Mouse (Mus musculus): Measurements from ENCODE around the gene Slc25a19. TPM values are rescaled to one million over a fixed set of nuclear protein-coding genes. Genes with fewer than 3 reads are reported as not detected.

Gene Slc25a19
- 34.3 and 38.7 TPM in 2 replicates for total RNA-seq (2014; rRNA removed)
- 51.1 and 51.7 TPM in 2 replicates for polyA plus RNA-seq (2015; fragmentation: Nextera tagmentation; extraction: Ambion mirVana)

- H3K27ac ChIP-seq (ENCODE audit: low read depth, low read length), result 0 out of 2 replicates have a peak within 1 kb of the TSS, but pooled peaks have one; percentile 36
- no peaks in the 10 kb centered on the region for H3K9me3 ChIP-seq (ENCODE audit: low read length)
- H3K4me3 ChIP-seq (ENCODE audit: low read depth, low read length), result peak within 1 kb of the TSS; percentile 74
- H3K4me1 ChIP-seq (ENCODE audit: insufficient read depth), result peaks cover 5% of the 10 kb centered on the region; the same call in 1 of the 2 replicates
- under 1% methylated on average over 47 of the region's 47 CpGs for WGBS
- H3K27me3 ChIP-seq (ENCODE audit: insufficient read depth, low read length), result no peaks in the 10 kb centered on the region
- DNase-seq (peak; percentile 98), ATAC-seq (peak; percentile 100)
- peaks cover 2% of the 10 kb centered on the region for H3K36me3 ChIP-seq (ENCODE audit: insufficient read depth)
- peak within 1 kb of the TSS; percentile 88 for H3K4me2 ChIP-seq (ENCODE audit: low read depth)
- H3K9ac ChIP-seq, result peak within 1 kb of the TSS; percentile 65
- TF ChIP-seq CTCF (IDR thresholded peaks at IDR 0.05; ENCODE audit: low read depth), result no peak
Measured at GRCm38 (mm10) chr11:115627705-115628464, at the start of gene Slc25a19. Gene Slc25a19, minus strand, starts transcription at chr11:115628295.

GRCm38 (mm10) chr11:115677511-115677910 lies 49.4 kb upstream of the Slc25a19 start:
- H3K4me1 ChIP-seq (ENCODE audit: insufficient read depth), result peaks cover 8% of the 10 kb centered on the region
- no peak overlapping the region for H3K27ac ChIP-seq (ENCODE audit: low read depth, low read length)
- DNase-seq (no peak), ATAC-seq (no peak)
- 95% methylated on average over 3 of the region's 3 CpGs for WGBS
- no peak overlapping the region for H3K4me3 ChIP-seq (ENCODE audit: low read depth, low read length)
- peaks cover 7% of the 10 kb centered on the region; the same call in 1 of the 2 replicates for H3K36me3 ChIP-seq (ENCODE audit: insufficient read depth)
- H3K27me3 ChIP-seq (ENCODE audit: insufficient read depth, low read length), result no peaks in the 10 kb centered on the region
- H3K9ac ChIP-seq, result no peak overlapping the region
- TF ChIP-seq CTCF (IDR thresholded peaks at IDR 0.05; ENCODE audit: low read depth), result no peak
- H3K4me2 ChIP-seq (ENCODE audit: low read depth), result no peak overlapping the region
- H3K9me3 ChIP-seq (ENCODE audit: low read length), result no peaks in the 10 kb centered on the region

- Histone ChIP-seq H3K27me3 (ENCODE audit: insufficient read depth, low read length) (no peaks in the 10 kb centered on the region), H3K4me3 (ENCODE audit: low read depth, low read length) (no peak overlapping the region), H3K4me2 (ENCODE audit: low read depth) (no peak overlapping the region), H3K4me1 (ENCODE audit: insufficient read depth) (peaks cover 10% of the 10 kb centered on the region), H3K27ac (ENCODE audit: low read depth, low read length) (no peak overlapping the region), H3K9ac (no peak overlapping the region), H3K36me3 (ENCODE audit: insufficient read depth) (peaks cover 7% of the 10 kb centered on the region; the same call in 1 of the 2 replicates), H3K9me3 (ENCODE audit: low read length) (no peaks in the 10 kb centered on the region)
- ATAC-seq (no peak), DNase-seq (no peak)
- TF ChIP-seq CTCF (IDR thresholded peaks at IDR 0.05; ENCODE audit: low read depth), result no peak
- 91% methylated on average over 8 of the region's 8 CpGs for WGBS
Measured at GRCm38 (mm10) chr11:115676738-115677137, 48.6 kb upstream of the Slc25a19 start.

- 50% methylated on average over 9 of the region's 9 CpGs for WGBS
- no peak overlapping the region for H3K9ac ChIP-seq
- ATAC-seq, result no peak
- peak overlapping the region; percentile 54 for H3K27ac ChIP-seq (ENCODE audit: low read depth, low read length)
- no peaks in the 10 kb centered on the region for H3K9me3 ChIP-seq (ENCODE audit: low read length)
- no peaks in the 10 kb centered on the region for H3K27me3 ChIP-seq (ENCODE audit: insufficient read depth, low read length)
- peaks cover 18% of the 10 kb centered on the region for H3K4me1 ChIP-seq (ENCODE audit: insufficient read depth)
- DNase-seq, result no peak
- TF ChIP-seq CTCF (IDR thresholded peaks at IDR 0.05; ENCODE audit: low read depth), result no peak
- H3K36me3 ChIP-seq (ENCODE audit: insufficient read depth), result peaks cover 7% of the 10 kb centered on the region; the same call in 1 of the 2 replicates
- H3K4me3 ChIP-seq (ENCODE audit: low read depth, low read length), result no peak overlapping the region
- peak overlapping the region; percentile 17; the same call in 1 of the 2 replicates for H3K4me2 ChIP-seq (ENCODE audit: low read depth)
Measured at GRCm38 (mm10) chr11:115674235-115674865, 46.3 kb upstream of the Slc25a19 start.

- Histone ChIP-seq H3K36me3 (ENCODE audit: insufficient read depth) (peaks cover 7% of the 10 kb centered on the region; the same call in 1 of the 2 replicates), H3K9me3 (ENCODE audit: low read length) (no peaks in the 10 kb centered on the region), H3K27me3 (ENCODE audit: insufficient read depth, low read length) (no peaks in the 10 kb centered on the region), H3K4me3 (ENCODE audit: low read depth, low read length) (no peak overlapping the region), H3K4me1 (ENCODE audit: insufficient read depth) (peaks cover 18% of the 10 kb centered on the region), H3K4me2 (ENCODE audit: low read depth) (peak overlapping the region; percentile 17; the same call in 1 of the 2 replicates), H3K9ac (no peak overlapping the region), H3K27ac (ENCODE audit: low read depth, low read length) (peak overlapping the region; percentile 54; the same call in 1 of the 2 replicates)
- peak; percentile 70 for DNase-seq
- WGBS, result 72% methylated on average over 9 of the region's 9 CpGs
- no peak for ATAC-seq
- TF ChIP-seq CTCF (IDR thresholded peaks at IDR 0.05; ENCODE audit: low read depth), result no peak
Measured at GRCm38 (mm10) chr11:115673471-115674234, 45.6 kb upstream of the Slc25a19 start.

GRCm38 (mm10) chr11:115672226-115672987 lies 44.3 kb upstream of the Slc25a19 start:
- 69% methylated on average over 7 of the region's 7 CpGs for WGBS
- no peak overlapping the region for H3K4me2 ChIP-seq (ENCODE audit: low read depth)
- 0 out of 2 replicates have a peak overlapping the region, but pooled peaks have one; percentile 15 for H3K27ac ChIP-seq (ENCODE audit: low read depth, low read length)
- H3K27me3 ChIP-seq (ENCODE audit: insufficient read depth, low read length), result no peaks in the 10 kb centered on the region
- H3K4me1 ChIP-seq (ENCODE audit: insufficient read depth), result peaks cover 18% of the 10 kb centered on the region
- ATAC-seq (no peak), DNase-seq (no peak)
- no peak for TF ChIP-seq CTCF (IDR thresholded peaks at IDR 0.05; ENCODE audit: low read depth)
- H3K4me3 ChIP-seq (ENCODE audit: low read depth, low read length), result no peak overlapping the region
- no peaks in the 10 kb centered on the region for H3K9me3 ChIP-seq (ENCODE audit: low read length)
- no peak overlapping the region for H3K9ac ChIP-seq
- H3K36me3 ChIP-seq (ENCODE audit: insufficient read depth), result peaks cover 3% of the 10 kb centered on the region; the same call in 1 of the 2 replicates

Measured in forebrain, postnatal 0 days (tissue).